Mouse (Mus musculus) adrenal gland, postnatal 36 days (tissue): Measurements from ENCODE around the gene Tmem231. TPM values are rescaled to one million over a fixed set of nuclear protein-coding genes. Genes with fewer than 3 reads are reported as not detected.
A peak's percentile ranks its signal among the peaks of the same experiment; 100 is the strongest.

Experiments used
- DNase-seq, 2 experiments: peaks; one replicate each; pipeline ENCODE4 v3.0.0; 2021; ENCODE audit warnings: mixed read lengths in 1 of 2
- total RNA-seq, 2 experiments: library from RNA; stranded (reverse); gene quantifications; 2 replicates each; pipeline ENCODE4 v1.2.3; 2021

The Tmem231 gene
- total RNA-seq, 2 experiments from 2014 or later, result 5.6 to 5.7 TPM

- no peak for DNase-seq
Observed at GRCm38 (mm10) chr8:111905500-111906121, 28.1 kb downstream of the Tmem231 start.

GRCm38 (mm10) chr8:111902080-111902479 lies 31.6 kb downstream of the Tmem231 start:
- DNase-seq, result no peak

DNA sequence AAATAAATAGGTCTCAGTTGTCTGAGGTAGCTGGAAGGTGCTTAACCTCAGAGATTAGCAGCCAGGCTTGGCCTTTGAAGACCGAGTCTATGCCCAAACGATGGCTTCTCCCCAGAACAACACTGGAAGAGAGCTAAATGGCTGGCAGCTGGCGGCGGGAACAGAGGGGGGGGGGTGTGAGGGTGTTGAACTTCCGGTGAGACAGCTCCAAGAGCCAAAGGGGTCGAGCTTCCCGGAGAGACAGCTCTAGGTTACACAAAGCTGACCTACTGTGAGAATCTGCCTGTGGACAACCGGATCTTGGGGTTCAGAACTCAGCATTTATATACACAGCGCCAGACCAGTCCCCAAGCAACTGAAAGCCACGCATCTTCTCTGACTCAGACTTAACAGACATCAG lies 35.1 kb downstream of the Tmem231 start:
- no peak for DNase-seq

DNA sequence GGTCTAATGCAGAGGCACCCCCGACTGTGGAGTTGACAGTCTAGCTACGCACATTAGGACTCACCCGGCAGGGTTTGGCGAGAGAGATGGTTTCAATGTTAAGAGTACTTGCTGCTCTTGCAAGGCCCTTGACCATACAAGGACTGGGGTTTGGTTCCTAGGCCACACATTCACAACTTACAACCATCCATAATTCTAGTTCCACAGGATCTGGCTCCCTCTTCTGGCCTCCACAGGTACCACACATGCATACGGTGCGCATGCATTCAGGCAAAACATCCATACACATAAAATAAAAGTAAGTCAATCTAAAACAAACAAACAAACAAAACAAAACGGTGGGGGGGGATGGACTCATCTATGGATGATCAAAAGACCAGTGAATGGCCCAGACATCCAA lies 38.7 kb downstream of the Tmem231 start:
- no peak for DNase-seq

DNA sequence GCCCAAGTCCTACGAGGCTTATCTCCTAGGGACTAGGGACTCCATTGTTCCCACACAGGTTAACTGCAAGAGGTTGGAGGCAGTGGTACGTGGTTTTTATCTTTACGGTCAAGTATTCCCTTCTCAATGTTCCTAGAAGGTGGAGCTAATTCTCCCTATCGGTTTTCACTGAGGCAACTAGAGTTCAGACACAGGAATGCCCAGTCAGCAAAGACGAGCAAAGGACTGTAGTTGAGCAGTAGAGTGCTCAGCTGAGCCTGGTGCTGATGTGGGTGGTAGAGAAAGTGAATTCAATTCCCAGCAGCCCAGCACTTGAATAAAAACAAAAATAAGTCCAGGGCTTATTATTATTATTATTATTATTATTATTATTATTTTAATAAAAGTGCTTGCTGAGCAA lies 41.1 kb downstream of the Tmem231 start:
- no peak for DNase-seq

- no peak for DNase-seq
Observed at GRCm38 (mm10) chr8:111891983-111892382, 41.7 kb downstream of the Tmem231 start.

- no peak for DNase-seq
Observed at GRCm38 (mm10) chr8:111890911-111891303, 42.8 kb downstream of the Tmem231 start.

GRCm38 (mm10) chr8:111889931-111890910 lies 43.5 kb downstream of the Tmem231 start:
- no peak for DNase-seq

GRCm38 (mm10) chr8:111888091-111888650 lies 45.5 kb downstream of the Tmem231 start:
- DNase-seq, result peak in 1 of 2 experiments; percentile 21

DNA sequence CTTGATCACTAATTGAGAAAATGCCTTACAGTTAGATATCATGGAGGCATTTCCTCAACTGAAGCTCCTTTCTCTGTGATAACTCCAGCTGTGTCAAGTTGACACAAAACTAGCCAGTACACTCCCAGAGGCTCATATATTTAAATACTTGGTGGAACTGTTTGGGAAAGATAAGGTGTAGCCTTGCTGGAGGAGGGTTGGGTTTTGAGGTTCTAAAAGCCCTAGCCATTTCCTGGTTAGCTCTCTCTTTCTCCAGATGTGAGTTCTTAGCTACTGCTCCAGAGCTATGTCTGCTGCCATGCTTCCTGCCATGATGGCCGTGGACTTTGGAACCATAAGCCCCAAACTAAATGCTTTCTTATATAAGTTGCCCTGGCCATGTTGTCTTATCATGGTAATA lies 46.2 kb downstream of the Tmem231 start:
- DNase-seq, result no peak

- no peak for DNase-seq
Observed at GRCm38 (mm10) chr8:111883615-111884014, 50.1 kb downstream of the Tmem231 start.

- DNase-seq, result peak; percentile 58 to 71
Observed at GRCm38 (mm10) chr8:111881591-111881990, 52.1 kb downstream of the Tmem231 start.

GRCm38 (mm10) chr8:111877711-111878110 lies 56.0 kb downstream of the Tmem231 start:
- DNase-seq, result no peak

DNA sequence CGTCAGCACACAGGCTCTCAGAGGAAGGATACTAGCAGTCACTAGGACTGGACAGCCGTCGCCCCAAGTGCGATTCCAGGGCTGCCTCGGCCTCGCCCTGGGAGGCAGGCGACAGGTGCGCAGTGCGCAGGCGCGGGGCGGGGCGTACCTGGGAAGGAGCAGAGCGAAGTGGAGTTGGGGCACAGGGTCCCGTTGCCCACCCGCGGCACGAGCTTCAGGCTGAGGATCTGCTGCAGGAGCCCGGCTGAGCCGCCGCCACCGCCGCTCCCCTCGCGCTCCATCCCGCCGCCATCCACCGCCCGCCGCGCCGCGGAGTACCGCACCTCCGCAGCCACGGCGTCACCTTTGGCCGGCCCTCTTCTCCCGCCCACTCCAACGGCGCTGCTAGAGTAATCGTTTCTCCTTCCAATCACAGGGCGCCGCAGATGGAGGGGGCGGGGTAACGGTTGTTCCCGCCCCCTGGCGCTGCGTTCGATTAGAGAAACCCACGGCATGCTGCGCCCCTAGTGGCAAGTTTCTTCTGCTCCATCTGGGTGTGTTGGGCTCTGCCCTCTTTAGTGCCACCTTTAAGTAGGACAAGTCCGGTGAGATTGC lies 57.2 kb downstream of the Tmem231 start, which contains the start of gene Tmem170:
TSS of gene Tmem170 (minus strand) at position 396 of the 594 bp plus-strand sequence.
- DNase-seq, result peak; percentile 96 to 98

GRCm38 (mm10) chr8:111875758-111876157 lies 57.9 kb downstream of the Tmem231 start:
- no peak for DNase-seq

DNA sequence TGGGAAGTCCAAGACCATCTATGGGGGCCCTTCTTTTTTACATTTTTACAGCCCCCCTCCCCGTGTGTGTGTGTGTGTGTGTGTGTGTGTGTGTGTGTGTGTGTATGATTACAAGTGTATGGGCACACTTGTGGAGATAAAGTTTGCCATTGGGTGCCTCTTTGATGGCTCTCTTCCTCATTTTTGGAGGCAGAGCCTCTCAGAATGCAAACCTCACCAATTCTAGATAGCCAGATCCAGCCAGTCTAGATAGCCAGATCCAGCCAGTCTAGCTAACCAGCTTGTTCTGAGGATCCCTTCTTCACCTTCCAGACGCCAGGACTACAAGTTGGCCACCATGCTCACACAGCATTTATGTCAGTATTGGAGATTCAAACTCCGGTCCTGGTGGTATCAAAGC lies 62.4 kb downstream of the Tmem231 start:
- DNase-seq, result no peak

GRCm38 (mm10) chr8:111870379-111870778 lies 63.3 kb downstream of the Tmem231 start:
- no peak for DNase-seq

DNA sequence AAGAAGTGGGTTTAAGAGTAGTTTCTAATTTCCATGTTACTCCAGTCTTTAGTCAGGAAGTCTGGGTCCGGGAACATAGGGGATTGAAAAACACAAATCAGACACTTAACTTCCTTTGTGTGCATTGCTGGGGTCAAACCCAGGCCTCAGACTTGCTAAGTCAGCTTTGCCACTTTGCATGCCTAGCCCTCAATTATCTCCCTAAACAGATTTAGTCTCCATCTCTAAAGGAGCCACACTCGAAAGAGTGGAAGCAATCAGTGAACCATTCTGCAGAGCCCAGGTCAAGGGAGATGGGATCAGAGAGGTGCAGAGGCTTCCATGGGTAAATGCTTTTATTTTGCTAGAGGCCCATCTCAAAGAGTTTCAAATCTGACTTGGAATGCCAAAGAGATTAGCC lies 65.0 kb downstream of the Tmem231 start:
- DNase-seq, result no peak

GRCm38 (mm10) chr8:111865857-111866256 lies 67.8 kb downstream of the Tmem231 start:
- DNase-seq, result no peak

DNA sequence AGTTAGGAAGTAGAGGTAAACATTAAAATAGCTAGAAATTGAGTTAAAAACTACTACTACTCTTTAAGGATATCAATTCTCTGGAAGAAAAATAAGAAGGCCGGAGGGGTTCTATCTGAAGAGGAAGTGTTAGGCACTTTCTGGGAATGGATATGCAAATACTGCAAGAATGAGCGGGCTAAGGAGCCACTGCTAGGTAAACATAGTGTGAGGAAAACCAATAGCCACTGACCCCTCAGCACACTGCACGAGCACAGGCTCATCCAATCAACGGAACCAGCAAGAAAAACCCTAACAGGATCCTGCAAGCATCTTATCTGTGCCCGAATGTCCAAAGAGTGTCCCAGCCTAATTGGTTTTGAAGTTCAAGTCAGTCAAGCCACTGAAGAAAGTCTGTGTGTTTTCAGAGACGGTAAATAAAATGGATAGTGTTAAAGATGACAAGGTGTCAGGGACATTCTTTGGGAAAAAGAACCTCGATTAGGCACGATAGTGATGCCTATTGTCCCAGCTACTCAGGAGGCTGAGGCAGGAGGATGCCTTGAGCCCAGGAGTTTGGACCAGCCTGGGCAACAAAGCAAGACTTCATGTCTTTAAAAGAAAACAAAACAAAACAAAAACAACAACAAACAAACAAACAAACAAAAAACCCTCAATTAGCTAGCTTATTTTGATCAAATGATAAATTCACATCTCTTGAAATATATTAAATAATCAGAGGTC lies 68.4 kb downstream of the Tmem231 start:
- no peak for DNase-seq

DNA sequence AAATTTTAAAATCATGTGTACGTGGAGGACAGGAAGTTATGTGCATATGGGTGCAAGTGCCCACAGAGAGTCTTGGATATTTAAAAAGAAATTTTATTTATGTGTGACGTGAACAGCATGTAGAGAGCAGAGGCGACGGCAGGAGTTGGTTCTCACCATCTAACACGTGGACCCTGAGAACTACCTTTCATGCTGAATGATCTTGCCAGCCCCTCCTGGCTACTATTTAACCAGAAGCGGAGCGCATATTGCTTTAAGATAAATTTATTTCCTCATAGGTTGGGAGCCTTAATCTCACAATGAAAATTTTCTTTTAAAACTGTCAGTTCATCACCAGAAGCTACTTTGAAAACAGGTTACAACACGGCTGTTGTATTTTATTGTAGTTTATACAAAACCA lies 69.0 kb downstream of the Tmem231 start:
- no peak for DNase-seq

DNA sequence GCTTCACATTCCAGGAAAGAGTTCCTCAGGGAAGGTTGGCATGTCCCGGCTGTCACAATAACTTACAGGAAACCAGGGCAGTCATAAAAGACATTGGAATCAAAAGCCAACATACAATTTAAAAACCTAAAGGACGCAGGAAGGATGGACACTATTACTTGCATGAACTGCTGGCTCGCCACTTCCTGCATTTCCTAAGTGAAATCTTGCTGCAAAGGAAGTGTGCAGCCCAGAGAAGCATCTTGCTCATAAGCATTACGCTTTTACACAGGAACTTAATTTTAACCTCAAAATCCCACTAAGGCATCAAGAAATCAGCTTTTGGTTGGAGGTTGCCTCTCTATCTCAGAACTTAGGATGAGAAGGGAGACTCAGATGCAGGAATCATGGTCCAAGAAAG lies 70.4 kb downstream of the Tmem231 start:
- DNase-seq, result no peak
